Mouse (Mus musculus) gastrocnemius, postnatal 14 days (tissue): ENCODE results near the gene Zfp950. TPM values are rescaled to one million over a fixed set of nuclear protein-coding genes. Genes with fewer than 3 reads are reported as not detected.

ENCODE experiments used
- DNase-seq: peaks from one replicate; pipeline ENCODE4 v3.0.0; 2021; ENCODE audit warnings: mixed read lengths
- intact Hi-C: fragments of 180-260 bp; cut with DNase I; formaldehyde crosslinking; loops from one replicate; pipeline ENCODE4 v1.15.1; 2025; ENCODE audit warnings: low total_unique reads
- total RNA-seq, 2 experiments: library from RNA; stranded (reverse); gene quantifications; 2 replicates each; pipeline ENCODE4 v1.2.3; 2021

The Zfp950 gene
- total RNA-seq, 2 experiments from 2014 or later: 6.8 to 9.6 TPM

GRCm38 (mm10) chr19:61065011-61065410, 75.6 kb downstream of the Zfp950 start:
- no peak for DNase-seq
- intact Hi-C loops: no loop called here

GRCm38 (mm10) chr19:61064386-61064785, 76.3 kb downstream of the Zfp950 start:
- peak; percentile 16 for DNase-seq
- intact Hi-C loops: no loop called here

GRCm38 (mm10) chr19:61057581-61057980, 83.1 kb downstream of the Zfp950 start:
- no peak for DNase-seq
- intact Hi-C loops: no loop called here

- no peak for DNase-seq
- intact Hi-C loops: no loop called here
These were observed 83.7 kb downstream of the Zfp950 start for GRCm38 (mm10) chr19:61056783-61057410.

GRCm38 (mm10) chr19:61052786-61053185, 87.9 kb downstream of the Zfp950 start:
- intact Hi-C loops: no loop called here
- no peak for DNase-seq

GRCm38 (mm10) chr19:61052008-61052407, 88.6 kb downstream of the Zfp950 start:
- no peak for DNase-seq
- intact Hi-C loops: no loop called here

- DNase-seq: no peak
- intact Hi-C loops: no loop called here
These were observed 89.5 kb downstream of the Zfp950 start for GRCm38 (mm10) chr19:61051151-61051550.

- peak; percentile 18 for DNase-seq
- intact Hi-C loops: no loop called here
These were observed 91.2 kb downstream of the Zfp950 start for GRCm38 (mm10) chr19:61049413-61049812.

GRCm38 (mm10) chr19:61048646-61049045, 92.0 kb downstream of the Zfp950 start:
- intact Hi-C loops: no loop called here
- no peak for DNase-seq

- DNase-seq: no peak
- intact Hi-C loops: no loop called here
These were observed 101.5 kb downstream of the Zfp950 start for GRCm38 (mm10) chr19:61039151-61039550.

GRCm38 (mm10) chr19:61031570-61031969, 109.1 kb downstream of the Zfp950 start:
- no peak for DNase-seq
- intact Hi-C loops: no loop called here

- DNase-seq: no peak
- intact Hi-C loops: no loop called here
These were observed 118.6 kb downstream of the Zfp950 start for GRCm38 (mm10) chr19:61021939-61022566.

- intact Hi-C loops: no loop called here
- no peak for DNase-seq
These were observed 119.1 kb downstream of the Zfp950 start for GRCm38 (mm10) chr19:61021502-61021901.

- intact Hi-C loops: no loop called here
- no peak for DNase-seq
These were observed 123.0 kb downstream of the Zfp950 start for GRCm38 (mm10) chr19:61017477-61018266.

- intact Hi-C loops: no loop called here
- DNase-seq: no peak
These were observed 131.4 kb downstream of the Zfp950 start for GRCm38 (mm10) chr19:61009266-61009665.

Other genes starting within 250 kb of the Zfp950 start
- not detected for gene Gm7102, start 35.5 kb upstream of the Zfp950 start, total RNA-seq
- not detected for gene Gm6020, start 43.0 kb upstream of the Zfp950 start, total RNA-seq
- 1 to 10 TPM; 2.0 to 2.6 TPM for gene Csf2ra, start 87.6 kb upstream of the Zfp950 start, total RNA-seq
- not detected for gene Gm21060, start 156.2 kb upstream of the Zfp950 start, total RNA-seq